Mouse (Mus musculus) lung, postnatal 36 days (tissue): ENCODE results near the gene 1700092M07Rik.

Source experiments
- DNase-seq: peaks from one replicate; pipeline ENCODE4 v3.0.0; 2022; ENCODE audit warnings: mixed read lengths

1700092M07Rik gene

GRCm38 (mm10) chr19:8740603-8741002 is at the start of gene 1700092M07Rik:
TSS of gene 1700092M07Rik (plus strand) at chr19:8740718.
- DNase-seq: no peak

GRCm38 (mm10) chr19:8691871-8692539 is 48.5 kb upstream of the 1700092M07Rik start:
- DNase-seq: no peak

GRCm38 (mm10) chr19:8692740-8693139 is 47.8 kb upstream of the 1700092M07Rik start:
- no peak for DNase-seq

- peak; percentile 91 for DNase-seq
Observed at GRCm38 (mm10) chr19:8695330-8695729, 45.2 kb upstream of the 1700092M07Rik start.

GRCm38 (mm10) chr19:8699652-8700051 is 40.9 kb upstream of the 1700092M07Rik start:
- no peak for DNase-seq

GRCm38 (mm10) chr19:8702458-8702857 is 38.1 kb upstream of the 1700092M07Rik start:
- DNase-seq: peak; percentile 90

- no peak for DNase-seq
Observed at GRCm38 (mm10) chr19:8703571-8703970, 36.9 kb upstream of the 1700092M07Rik start.

- DNase-seq: no peak
Observed at GRCm38 (mm10) chr19:8705026-8705708, 35.4 kb upstream of the 1700092M07Rik start.

GRCm38 (mm10) chr19:8706132-8706667 is 34.3 kb upstream of the 1700092M07Rik start:
- DNase-seq: no peak

- DNase-seq: no peak
Observed at GRCm38 (mm10) chr19:8706930-8707329, 33.6 kb upstream of the 1700092M07Rik start.

- DNase-seq: no peak
Observed at GRCm38 (mm10) chr19:8708954-8709353, 31.6 kb upstream of the 1700092M07Rik start.

- peak; percentile 79 for DNase-seq
Observed at GRCm38 (mm10) chr19:8710057-8710456, 30.5 kb upstream of the 1700092M07Rik start.

- peak; percentile 35 for DNase-seq
Observed at GRCm38 (mm10) chr19:8711506-8711905, 29.0 kb upstream of the 1700092M07Rik start.

GRCm38 (mm10) chr19:8711949-8712869 is 28.3 kb upstream of the 1700092M07Rik start:
- peak; percentile 53 for DNase-seq

GRCm38 (mm10) chr19:8712870-8713305 is 27.6 kb upstream of the 1700092M07Rik start:
- peak; percentile 93 for DNase-seq

- peak; percentile 98 for DNase-seq
Observed at GRCm38 (mm10) chr19:8713306-8713996, 27.1 kb upstream of the 1700092M07Rik start.

- no peak for DNase-seq
Observed at GRCm38 (mm10) chr19:8713997-8714652, 26.4 kb upstream of the 1700092M07Rik start.

GRCm38 (mm10) chr19:8714653-8715481 is 25.7 kb upstream of the 1700092M07Rik start:
- DNase-seq: no peak

GRCm38 (mm10) chr19:8715868-8716766 is 24.4 kb upstream of the 1700092M07Rik start:
- no peak for DNase-seq
